Mouse (Mus musculus) bone marrow macrophage, adult 2 months (primary cell): Measurements from ENCODE around the gene Abtb1.

Source experiments
- CTCF ChIP-seq: IDR thresholded peaks from 2 replicates; pipeline ENCODE4 v1.5.1; 2012; ENCODE audit warnings: low read depth, mild to moderate bottlenecking, low read length, moderate library complexity
- POLR2A ChIP-seq: IDR thresholded peaks from 2 replicates; pipeline ENCODE4 v1.6.1; 2012; ENCODE audit warnings: mild to moderate bottlenecking, low read depth, low read length, borderline replicate concordance

GRCm38 (mm10) chr6:88857249-88857648, 15.5 kb upstream of the Abtb1 start:
- no peak for TF ChIP-seq CTCF
- TF ChIP-seq POLR2A = no peak
